Mouse (Mus musculus): ENCODE measurements around the gene Ugt1a8. TPM values are rescaled to one million over a fixed set of nuclear protein-coding genes. Genes with fewer than 3 reads are reported as not detected.

Ugt1a8 gene
- polyA plus RNA-seq, 1 experiment from 2014 or later: not detected

- Histone ChIP-seq H3K9me3 (ENCODE audit: control insufficient read depth, low read length) (peaks cover 97% of the 10 kb centered on the region), H3K27ac (replicated peaks in 1 of 2; ENCODE audit: control insufficient read depth in 1 of 2, insufficient read depth in 1 of 2, low read depth in 2 of 2, low read length in 2 of 2) (no peak overlapping the region), H3K27me3 (ENCODE audit: control insufficient read depth, insufficient read depth, low read length) (no peaks in the 10 kb centered on the region), H3K9ac (ENCODE audit: low read length) (no peak overlapping the region), H3K4me1 (ENCODE audit: control insufficient read depth in 2 of 2, insufficient read depth in 2 of 2, low read length in 2 of 2) (no peaks in the 10 kb centered on the region), H3K4me2 (ENCODE audit: low read length) (no peak overlapping the region), H3K36me3 (ENCODE audit: control insufficient read depth, insufficient read depth, low read length) (no peaks in the 10 kb centered on the region), H3K4me3 (ENCODE audit: control insufficient read depth in 1 of 2, insufficient read depth in 1 of 2, low read depth in 1 of 2, low read length in 2 of 2) (no peak overlapping the region)
- no peak for ATAC-seq (ENCODE audit: insufficient number of reproducible peaks, insufficient read depth, low FRiP score, low read depth)
- WGBS: 75% methylated on average over 5 of the region's 5 CpGs
Measured at GRCm38 (mm10) chr1:88229986-88230385, 142.4 kb downstream of the Ugt1a8 start.

- H3K4me3 ChIP-seq (ENCODE audit: control insufficient read depth in 1 of 2, insufficient read depth in 1 of 2, low read depth in 1 of 2, low read length in 2 of 2): no peak overlapping the region
- peaks cover 99% of the 10 kb centered on the region for H3K9me3 ChIP-seq (ENCODE audit: control insufficient read depth, low read length)
- H3K9ac ChIP-seq (ENCODE audit: low read length): no peak overlapping the region
- no peaks in the 10 kb centered on the region for H3K4me1 ChIP-seq (ENCODE audit: control insufficient read depth in 2 of 2, insufficient read depth in 2 of 2, low read length in 2 of 2)
- H3K27me3 ChIP-seq (ENCODE audit: control insufficient read depth, insufficient read depth, low read length): no peaks in the 10 kb centered on the region
- no peak for ATAC-seq (ENCODE audit: insufficient number of reproducible peaks, insufficient read depth, low FRiP score, low read depth)
- no peaks in the 10 kb centered on the region for H3K36me3 ChIP-seq (ENCODE audit: control insufficient read depth, insufficient read depth, low read length)
- H3K4me2 ChIP-seq (ENCODE audit: low read length): no peak overlapping the region
- WGBS: 66% methylated on average over 7 of the region's 7 CpGs
- no peak overlapping the region for H3K27ac ChIP-seq (replicated peaks in 1 of 2; ENCODE audit: control insufficient read depth in 1 of 2, insufficient read depth in 1 of 2, low read depth in 2 of 2, low read length in 2 of 2)
Measured at GRCm38 (mm10) chr1:88230421-88230820, 142.8 kb downstream of the Ugt1a8 start.

- Histone ChIP-seq H3K27ac (replicated peaks in 1 of 2; ENCODE audit: control insufficient read depth in 1 of 2, insufficient read depth in 1 of 2, low read depth in 2 of 2, low read length in 2 of 2) (no peak overlapping the region), H3K9ac (ENCODE audit: low read length) (no peak overlapping the region), H3K9me3 (ENCODE audit: control insufficient read depth, low read length) (peaks cover 100% of the 10 kb centered on the region), H3K36me3 (ENCODE audit: control insufficient read depth, insufficient read depth, low read length) (no peaks in the 10 kb centered on the region), H3K4me1 (ENCODE audit: control insufficient read depth in 2 of 2, insufficient read depth in 2 of 2, low read length in 2 of 2) (no peaks in the 10 kb centered on the region), H3K4me3 (ENCODE audit: control insufficient read depth in 1 of 2, insufficient read depth in 1 of 2, low read depth in 1 of 2, low read length in 2 of 2) (no peak overlapping the region), H3K27me3 (ENCODE audit: control insufficient read depth, insufficient read depth, low read length) (no peaks in the 10 kb centered on the region), H3K4me2 (ENCODE audit: low read length) (no peak overlapping the region)
- WGBS: 65% methylated on average over 6 of the region's 6 CpGs
- no peak for ATAC-seq (ENCODE audit: insufficient number of reproducible peaks, insufficient read depth, low FRiP score, low read depth)
Measured at GRCm38 (mm10) chr1:88230981-88231802, 143.6 kb downstream of the Ugt1a8 start.

- 57% methylated on average over 7 of the region's 7 CpGs for WGBS
Measured at GRCm38 (mm10) chr1:88231803-88232499, 144.3 kb downstream of the Ugt1a8 start.

GRCm38 (mm10) chr1:88232664-88233380, 145.2 kb downstream of the Ugt1a8 start:
- Histone ChIP-seq H3K4me3 (ENCODE audit: control insufficient read depth in 1 of 2, insufficient read depth in 1 of 2, low read depth in 1 of 2, low read length in 2 of 2) (no peak overlapping the region), H3K4me2 (ENCODE audit: low read length) (no peak overlapping the region), H3K4me1 (ENCODE audit: control insufficient read depth in 2 of 2, insufficient read depth in 2 of 2, low read length in 2 of 2) (no peaks in the 10 kb centered on the region), H3K9ac (ENCODE audit: low read length) (no peak overlapping the region), H3K36me3 (ENCODE audit: control insufficient read depth, insufficient read depth, low read length) (no peaks in the 10 kb centered on the region), H3K9me3 (ENCODE audit: control insufficient read depth, low read length) (peaks cover 98% of the 10 kb centered on the region), H3K27ac (replicated peaks in 1 of 2; ENCODE audit: control insufficient read depth in 1 of 2, insufficient read depth in 1 of 2, low read depth in 2 of 2, low read length in 2 of 2) (no peak overlapping the region), H3K27me3 (ENCODE audit: control insufficient read depth, insufficient read depth, low read length) (no peaks in the 10 kb centered on the region)
- 53% methylated on average over 3 of the region's 3 CpGs for WGBS
- no peak for ATAC-seq (ENCODE audit: insufficient number of reproducible peaks, insufficient read depth, low FRiP score, low read depth)

More at GRCm38 (mm10) chr1:88231803-88232499, 144.3 kb downstream of the Ugt1a8 start:
- Histone ChIP-seq H3K9me3 (ENCODE audit: control insufficient read depth, low read length) (peaks cover 98% of the 10 kb centered on the region), H3K27ac (replicated peaks in 1 of 2; ENCODE audit: control insufficient read depth in 1 of 2, insufficient read depth in 1 of 2, low read depth in 2 of 2, low read length in 2 of 2) (no peak overlapping the region), H3K9ac (ENCODE audit: low read length) (no peak overlapping the region), H3K36me3 (ENCODE audit: control insufficient read depth, insufficient read depth, low read length) (no peaks in the 10 kb centered on the region), H3K4me1 (ENCODE audit: control insufficient read depth in 2 of 2, insufficient read depth in 2 of 2, low read length in 2 of 2) (no peaks in the 10 kb centered on the region), H3K4me3 (ENCODE audit: control insufficient read depth in 1 of 2, insufficient read depth in 1 of 2, low read depth in 1 of 2, low read length in 2 of 2) (no peak overlapping the region), H3K4me2 (ENCODE audit: low read length) (no peak overlapping the region), H3K27me3 (ENCODE audit: control insufficient read depth, insufficient read depth, low read length) (no peaks in the 10 kb centered on the region)
- no peak for ATAC-seq (ENCODE audit: insufficient number of reproducible peaks, insufficient read depth, low FRiP score, low read depth)

GRCm38 (mm10) chr1:88233421-88234247, 146.0 kb downstream of the Ugt1a8 start:
- Histone ChIP-seq H3K27me3 (ENCODE audit: control insufficient read depth, insufficient read depth, low read length) (no peaks in the 10 kb centered on the region), H3K36me3 (ENCODE audit: control insufficient read depth, insufficient read depth, low read length) (no peaks in the 10 kb centered on the region), H3K9ac (ENCODE audit: low read length) (no peak overlapping the region), H3K27ac (replicated peaks in 1 of 2; ENCODE audit: control insufficient read depth in 1 of 2, insufficient read depth in 1 of 2, low read depth in 2 of 2, low read length in 2 of 2) (no peak overlapping the region), H3K9me3 (ENCODE audit: control insufficient read depth, low read length) (peaks cover 98% of the 10 kb centered on the region), H3K4me2 (ENCODE audit: low read length) (no peak overlapping the region), H3K4me3 (ENCODE audit: control insufficient read depth in 1 of 2, insufficient read depth in 1 of 2, low read depth in 1 of 2, low read length in 2 of 2) (no peak overlapping the region), H3K4me1 (ENCODE audit: control insufficient read depth in 2 of 2, insufficient read depth in 2 of 2, low read length in 2 of 2) (no peaks in the 10 kb centered on the region)
- ATAC-seq (ENCODE audit: insufficient number of reproducible peaks, insufficient read depth, low FRiP score, low read depth): no peak
- 62% methylated on average over 14 of the region's 14 CpGs for WGBS

GRCm38 (mm10) chr1:88234248-88234610, 146.6 kb downstream of the Ugt1a8 start:
- ATAC-seq (ENCODE audit: insufficient number of reproducible peaks, insufficient read depth, low FRiP score, low read depth): no peak
- Histone ChIP-seq H3K4me1 (ENCODE audit: control insufficient read depth in 2 of 2, insufficient read depth in 2 of 2, low read length in 2 of 2) (no peaks in the 10 kb centered on the region), H3K36me3 (ENCODE audit: control insufficient read depth, insufficient read depth, low read length) (no peaks in the 10 kb centered on the region), H3K4me2 (ENCODE audit: low read length) (no peak overlapping the region), H3K9ac (ENCODE audit: low read length) (no peak overlapping the region), H3K27ac (replicated peaks in 1 of 2; ENCODE audit: control insufficient read depth in 1 of 2, insufficient read depth in 1 of 2, low read depth in 2 of 2, low read length in 2 of 2) (no peak overlapping the region), H3K27me3 (ENCODE audit: control insufficient read depth, insufficient read depth, low read length) (no peaks in the 10 kb centered on the region), H3K9me3 (ENCODE audit: control insufficient read depth, low read length) (peaks cover 98% of the 10 kb centered on the region), H3K4me3 (ENCODE audit: control insufficient read depth in 1 of 2, insufficient read depth in 1 of 2, low read depth in 1 of 2, low read length in 2 of 2) (no peak overlapping the region)
- 54% methylated on average over 4 of the region's 4 CpGs for WGBS

Measured in heart, embryonic 14.5 days (tissue).